Mouse (Mus musculus): ENCODE data around the gene Terf2.
"Not testable (repeated sequence)": the region's sequence is repeated elsewhere in the genome, so short reads cannot be mapped to it uniquely, and the experiment has no call there.

- not testable (repeated sequence) for TF ChIP-seq HCFC1 (IDR thresholded peaks at IDR 0.05; ENCODE audit: borderline replicate concordance, insufficient read depth, low read length); CHD2 (IDR thresholded peaks at IDR 0.05; ENCODE audit: low read depth, low read length); ZNF384 (IDR thresholded peaks at IDR 0.05; ENCODE audit: low read depth, low read length); MAFK (IDR thresholded peaks at IDR 0.05; ENCODE audit: insufficient read depth, low read depth, low read length); ZC3H11A (IDR thresholded peaks at IDR 0.05; ENCODE audit: borderline replicate concordance, low read depth, low read length)
Observed at GRCm38 (mm10) chr8:107108089-107108488, 11.7 kb upstream of the Terf2 start.
